Mouse (Mus musculus): Measurements from ENCODE around the gene Zdhhc21. TPM values are rescaled to one million over a fixed set of nuclear protein-coding genes. Genes with fewer than 3 reads are reported as not detected.

Gene Zdhhc21
- polyA plus RNA-seq, 1 experiment from 2014 or later = 17.1 TPM

Other genes with a start within 250 kb of the Zdhhc21 start
- gene Nfib, start 154.2 kb downstream of the Zdhhc21 start, polyA plus RNA-seq (2015; fragmentation: Nextera tagmentation; extraction: Ambion mirVana) = 80.1 and 107 TPM in 2 replicates
- 0.14 TPM in 1 of 2 replicates, not detected in the other for gene Cer1, start 25.2 kb upstream of the Zdhhc21 start, polyA plus RNA-seq (2015; fragmentation: Nextera tagmentation; extraction: Ambion mirVana)
- gene Frem1, start 192.4 kb upstream of the Zdhhc21 start, polyA plus RNA-seq (2015; fragmentation: Nextera tagmentation; extraction: Ambion mirVana) = 2.6 and 3.4 TPM in 2 replicates

Data from hindbrain, embryonic 13.5 days (tissue).